Mouse (Mus musculus): ENCODE results near the gene Eif4e3.

Eif4e3 gene

GRCm38 (mm10) chr6:99666318-99667171 lies at the start of gene Eif4e3, which contains the start of gene Gm20696:
TSS of gene Eif4e3 (minus strand) at chr6:99666771.
TSS of gene Gm20696 (minus strand) at chr6:99666797.
- DNase-seq (ENCODE audit: low read depth, low spot score) = no peak

GRCm38 (mm10) chr6:99715913-99716312 lies 49.3 kb upstream of the Eif4e3 start:
- DNase-seq (ENCODE audit: low read depth, low spot score) = no peak

- no peak for DNase-seq (ENCODE audit: low read depth, low spot score)
Measured at GRCm38 (mm10) chr6:99715191-99715590, 48.6 kb upstream of the Eif4e3 start.

GRCm38 (mm10) chr6:99713256-99713655 lies 46.7 kb upstream of the Eif4e3 start:
- no peak for DNase-seq (ENCODE audit: low read depth, low spot score)

GRCm38 (mm10) chr6:99711576-99712101 lies 45.1 kb upstream of the Eif4e3 start:
- DNase-seq (ENCODE audit: low read depth, low spot score) = no peak

GRCm38 (mm10) chr6:99700484-99700883 lies 33.9 kb upstream of the Eif4e3 start:
- no peak for DNase-seq (ENCODE audit: low read depth, low spot score)

GRCm38 (mm10) chr6:99692916-99693841 lies 26.6 kb upstream of the Eif4e3 start:
- no peak for DNase-seq (ENCODE audit: low read depth, low spot score)

- peak; percentile 19 for DNase-seq (ENCODE audit: low read depth, low spot score)
Measured at GRCm38 (mm10) chr6:99692206-99692915, 25.8 kb upstream of the Eif4e3 start, which contains the start of gene Gpr27. TSS of gene Gpr27 (plus strand) at chr6:99692679.

GRCm38 (mm10) chr6:99691666-99692205 lies 25.2 kb upstream of the Eif4e3 start:
- no peak for DNase-seq (ENCODE audit: low read depth, low spot score)

GRCm38 (mm10) chr6:99688513-99688912 lies 21.9 kb upstream of the Eif4e3 start:
- no peak for DNase-seq (ENCODE audit: low read depth, low spot score)

GRCm38 (mm10) chr6:99684899-99685298 lies 18.3 kb upstream of the Eif4e3 start:
- DNase-seq (ENCODE audit: low read depth, low spot score) = no peak

GRCm38 (mm10) chr6:99683974-99684373 lies 17.4 kb upstream of the Eif4e3 start:
- DNase-seq (ENCODE audit: low read depth, low spot score) = no peak

- no peak for DNase-seq (ENCODE audit: low read depth, low spot score)
Measured at GRCm38 (mm10) chr6:99678108-99678507, 11.5 kb upstream of the Eif4e3 start.

GRCm38 (mm10) chr6:99677325-99677724 lies 10.8 kb upstream of the Eif4e3 start:
- no peak for DNase-seq (ENCODE audit: low read depth, low spot score)

- no peak for DNase-seq (ENCODE audit: low read depth, low spot score)
Measured at GRCm38 (mm10) chr6:99674482-99674881, 7.9 kb upstream of the Eif4e3 start.

GRCm38 (mm10) chr6:99671768-99672167 lies 5.2 kb upstream of the Eif4e3 start:
- no peak for DNase-seq (ENCODE audit: low read depth, low spot score)

- no peak for DNase-seq (ENCODE audit: low read depth, low spot score)
Measured at GRCm38 (mm10) chr6:99670481-99671119, 4.0 kb upstream of the Eif4e3 start.

GRCm38 (mm10) chr6:99669481-99670325 lies 3.1 kb upstream of the Eif4e3 start:
- no peak for DNase-seq (ENCODE audit: low read depth, low spot score)

- no peak for DNase-seq (ENCODE audit: low read depth, low spot score)
Measured at GRCm38 (mm10) chr6:99667290-99667689, 719 bp upstream of the Eif4e3 start.

Data from retina, postnatal 7 days (tissue).